Mouse (Mus musculus) v-Abl transformed pro-B cells (cell line): Measurements from ENCODE around the gene Tnfsf15.

Experiments used
- in situ Hi-C, 2 experiments: fragments of 400-800 bp; cut with MboI; formaldehyde crosslinking; loops; one replicate each; pipeline ENCODE4 v1.15.1; 2025; ENCODE audit not compliant: unreplicated experiment in 2 of 2

Gene Tnfsf15

DNA sequence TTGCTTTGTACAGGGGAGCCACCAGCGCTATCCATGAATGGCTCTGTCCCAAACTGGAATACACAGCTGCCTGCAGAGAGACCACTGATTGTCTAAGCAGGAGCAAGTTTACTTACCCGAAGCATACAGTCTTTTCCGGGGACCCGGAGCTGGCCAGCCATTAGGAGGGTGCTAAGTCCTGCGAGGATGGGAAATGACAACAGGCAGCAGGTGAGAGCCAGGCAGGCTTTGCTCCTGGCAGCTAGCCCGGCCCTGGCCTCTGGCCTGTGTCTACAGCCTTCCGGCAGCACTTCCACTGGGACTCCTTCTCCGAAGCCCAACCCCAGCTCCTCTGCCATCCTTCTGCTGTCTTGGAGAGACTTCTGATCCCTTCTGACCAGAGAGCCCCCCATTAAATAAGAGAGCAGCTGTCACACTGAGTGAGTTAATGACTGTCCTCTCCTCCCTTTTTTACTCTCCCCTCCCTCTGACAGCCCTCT, at the start of gene Tnfsf15:
Gene Tnfsf15 (minus strand): TSS at position 421 of the 479 bp plus-strand sequence.
- in situ Hi-C loops = no loop called here

- in situ Hi-C loops = no loop called here
Measured at GRCm38 (mm10) chr4:63792328-63792727, 47.4 kb upstream of the Tnfsf15 start.

GRCm38 (mm10) chr4:63785466-63785865, 40.6 kb upstream of the Tnfsf15 start:
- in situ Hi-C loops = no loop called here

GRCm38 (mm10) chr4:63783826-63784225, 38.9 kb upstream of the Tnfsf15 start:
- in situ Hi-C loops = no loop called here

- in situ Hi-C loops = no loop called here
Measured at GRCm38 (mm10) chr4:63782970-63783613, 38.2 kb upstream of the Tnfsf15 start.

- in situ Hi-C loops = no loop called here
Measured at GRCm38 (mm10) chr4:63777223-63777622, 32.3 kb upstream of the Tnfsf15 start.

DNA sequence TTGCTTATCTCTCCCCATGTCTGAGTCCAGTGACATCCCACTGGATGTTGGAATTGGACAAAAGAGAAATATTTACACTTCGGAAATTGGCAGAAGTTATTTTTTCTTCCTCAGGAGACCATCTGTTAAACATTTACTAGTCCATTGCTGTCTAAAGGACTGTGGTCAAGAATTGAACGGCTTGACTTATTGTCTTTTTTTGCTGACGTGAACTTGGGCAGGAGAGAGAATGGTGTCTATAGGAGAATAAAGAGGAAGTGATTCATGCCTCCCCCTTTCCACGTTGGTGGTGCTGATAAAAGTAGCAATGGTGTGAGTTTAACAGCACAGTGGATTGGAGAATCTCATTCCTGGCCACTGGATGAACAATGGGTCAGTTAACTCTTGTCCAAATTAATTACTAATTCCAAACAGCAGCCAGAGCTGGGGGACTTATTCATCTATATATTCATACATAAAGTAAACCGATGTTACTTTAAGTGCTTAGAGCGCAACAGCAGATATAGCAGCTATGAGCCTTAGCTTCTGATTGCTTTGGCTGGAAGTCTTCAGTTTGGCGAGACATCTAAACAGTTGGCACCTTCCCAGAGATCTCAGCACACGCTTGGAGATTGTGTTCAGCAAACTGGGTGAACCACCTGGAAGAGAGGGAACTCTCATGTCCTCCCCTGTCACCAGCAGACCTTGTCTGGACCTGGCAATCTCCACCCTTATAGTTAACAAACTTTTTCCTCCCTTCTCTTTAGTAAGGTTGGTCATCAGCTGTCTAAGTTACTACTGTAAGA, 28.6 kb upstream of the Tnfsf15 start:
- in situ Hi-C loops = no loop called here

DNA sequence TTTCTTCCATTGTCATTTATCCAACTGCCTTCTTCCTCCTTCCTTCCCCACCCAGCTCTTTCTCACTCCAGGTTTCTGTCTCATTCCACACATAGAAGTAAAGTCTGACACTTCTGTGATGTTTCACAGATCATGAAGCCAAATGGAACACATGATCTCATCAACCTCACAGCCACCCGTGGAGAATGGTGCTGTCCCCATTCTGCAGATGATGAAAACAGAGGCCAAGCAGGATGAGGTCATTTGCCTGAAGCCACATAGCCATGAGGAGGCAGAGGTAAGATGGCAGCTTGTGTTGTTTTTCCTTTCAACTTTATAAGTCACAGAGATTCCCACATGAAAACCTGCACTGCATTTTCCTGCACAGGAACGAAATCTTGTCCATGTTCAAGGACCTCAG, 27.6 kb upstream of the Tnfsf15 start:
- in situ Hi-C loops = no loop called here

GRCm38 (mm10) chr4:63771291-63771690, 26.4 kb upstream of the Tnfsf15 start:
- in situ Hi-C loops = no loop called here

DNA sequence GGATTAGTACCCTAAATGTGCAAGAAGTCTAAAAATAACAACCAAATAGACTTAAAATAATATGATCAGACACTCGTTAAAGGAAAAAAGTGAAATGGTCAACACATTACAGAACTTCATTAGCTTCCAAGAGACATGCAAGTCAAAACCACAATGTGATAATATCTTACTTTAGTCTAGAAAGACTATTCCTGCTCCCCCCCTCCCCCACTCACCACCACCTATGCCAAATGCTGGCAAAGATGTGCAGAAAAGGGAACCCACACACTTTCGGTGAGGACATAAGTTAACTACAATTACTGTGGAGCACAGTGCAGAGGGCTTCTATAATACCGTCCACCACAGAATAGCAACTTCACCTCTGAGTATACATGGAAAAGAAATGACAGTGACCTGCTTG, 24.2 kb upstream of the Tnfsf15 start:
- in situ Hi-C loops = no loop called here

- in situ Hi-C loops = no loop called here
Measured at GRCm38 (mm10) chr4:63765050-63765449, 20.1 kb upstream of the Tnfsf15 start.

GRCm38 (mm10) chr4:63759931-63760330, 15.0 kb upstream of the Tnfsf15 start:
- in situ Hi-C loops = no loop called here

GRCm38 (mm10) chr4:63757527-63758154, 12.7 kb upstream of the Tnfsf15 start:
- in situ Hi-C loops = no loop called here

- in situ Hi-C loops = no loop called here
Measured at GRCm38 (mm10) chr4:63756072-63756471, 11.2 kb upstream of the Tnfsf15 start.

GRCm38 (mm10) chr4:63754467-63755020, 9.6 kb upstream of the Tnfsf15 start:
- in situ Hi-C loops = no loop called here

- in situ Hi-C loops = no loop called here
Measured at GRCm38 (mm10) chr4:63753855-63754254, 8.9 kb upstream of the Tnfsf15 start.

- in situ Hi-C loops = no loop called here
Measured at GRCm38 (mm10) chr4:63752687-63753523, 8.0 kb upstream of the Tnfsf15 start.

GRCm38 (mm10) chr4:63748061-63748730, 3.3 kb upstream of the Tnfsf15 start:
- in situ Hi-C loops = no loop called here

DNA sequence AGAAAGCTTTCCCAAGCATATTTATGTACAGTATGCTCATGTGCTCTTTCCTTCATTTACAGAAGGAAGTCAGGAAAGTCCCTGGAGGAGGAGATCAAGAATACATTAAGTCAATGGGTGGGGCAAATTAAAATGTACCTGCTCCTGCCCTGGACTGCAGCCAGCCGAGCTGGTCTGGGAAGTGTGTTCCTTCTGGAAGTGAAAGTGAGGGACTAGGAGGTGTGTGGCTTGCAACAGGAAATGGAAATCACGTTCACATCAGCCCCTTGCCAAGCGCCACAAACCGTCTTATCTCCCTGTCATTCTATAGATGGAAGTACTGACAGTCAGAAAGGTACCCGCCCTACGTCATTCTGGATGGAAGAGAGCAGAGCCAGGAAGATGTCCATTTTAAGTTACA, 358 bp upstream of the Tnfsf15 start:
- in situ Hi-C loops = no loop called here

DNA sequence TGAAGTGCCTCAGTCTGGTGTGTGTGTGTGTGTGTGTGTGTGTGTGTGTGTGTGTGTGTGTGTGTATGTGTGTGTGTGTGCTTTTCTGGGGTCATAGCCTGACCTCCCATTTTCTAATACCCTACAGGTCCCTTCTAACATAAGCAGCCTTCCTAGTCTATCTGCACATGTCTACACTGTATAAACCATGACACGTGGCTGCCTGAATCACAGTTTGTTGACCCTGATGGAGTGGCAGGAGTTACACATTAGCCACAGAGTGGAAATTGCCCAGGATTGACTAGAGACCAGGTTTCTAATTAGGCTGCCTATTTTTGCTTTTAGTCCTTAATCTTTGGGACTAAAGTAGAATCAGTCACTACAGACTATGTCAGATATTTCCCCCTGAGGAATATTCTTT, 1.3 kb downstream of the Tnfsf15 start:
- in situ Hi-C loops = no loop called here
